Mouse (Mus musculus) gastrocnemius, adult 2 months (tissue): ENCODE measurements around the gene Eif4g3. TPM values are rescaled to one million over a fixed set of nuclear protein-coding genes. Genes with fewer than 3 reads are reported as not detected.
"Not testable (repeated sequence)": the region's sequence is repeated elsewhere in the genome, so short reads cannot be mapped to it uniquely, and the experiment has no call there.

Experiments used
- DNase-seq: peaks from one replicate; pipeline ENCODE4 v3.0.0; 2022
- H3K27ac ChIP-seq: fragments of 200-600 bp; 2 replicates; pipeline ENCODE4 v1.8.1; 2022; ENCODE audit warnings: mild to moderate bottlenecking
- H3K4me3 ChIP-seq: fragments of 200-600 bp; 2 replicates; pipeline ENCODE4 v1.8.1; 2022; ENCODE audit warnings: mild to moderate bottlenecking, moderate library complexity
- CTCF ChIP-seq: fragments of 200-600 bp; IDR thresholded peaks from 2 replicates; pipeline ENCODE4 v1.8.1; 2022; ENCODE audit warnings: antibody characterized with exemption, mild to moderate bottlenecking, moderate library complexity
- intact Hi-C: fragments of 180-260 bp; cut with DNase I; formaldehyde crosslinking; loops from one replicate; pipeline ENCODE4 v1.15.1; 2025
- total RNA-seq, 2 experiments: library from RNA; stranded (reverse); gene quantifications; 2 replicates each; pipeline ENCODE4 v1.2.3; 2021

Gene Eif4g3
- total RNA-seq, 2 experiments from 2014 or later, result 108 to 145 TPM

GRCm38 (mm10) chr4:138038365-138039274 lies 45.8 kb downstream of the Eif4g3 start:
- H3K4me3 ChIP-seq, result peak overlapping the region; percentile 2
- no peak for DNase-seq
- intact Hi-C loops, result loop anchor here (5.0 kb wide), 1 partner anchor 34 kb away; no protein-coding TSS in a partner anchor
- peak overlapping the region; percentile 90 for H3K27ac ChIP-seq
- no peak for TF ChIP-seq CTCF

- Histone ChIP-seq H3K4me3 (peak overlapping the region; percentile 2; the same call in 1 of the 2 replicates), H3K27ac (peak overlapping the region; percentile 90)
- peak; percentile 72 for DNase-seq
- intact Hi-C loops, result loop anchor here (5.0 kb wide), 1 partner anchor 33 kb away; no protein-coding TSS in a partner anchor
- no peak for TF ChIP-seq CTCF
These were observed 46.4 kb downstream of the Eif4g3 start for GRCm38 (mm10) chr4:138039275-138039651.

- intact Hi-C loops, result no loop called here
- peak overlapping the region; percentile 90; the same call in 1 of the 2 replicates for H3K27ac ChIP-seq
- peak; percentile 29; the same call in 1 of the 2 replicates for TF ChIP-seq CTCF
These were observed 47.8 kb downstream of the Eif4g3 start for GRCm38 (mm10) chr4:138040589-138040988.

GRCm38 (mm10) chr4:138041566-138042256 lies 48.9 kb downstream of the Eif4g3 start:
- H3K4me3 ChIP-seq, result peak overlapping the region; percentile 22; the same call in 1 of the 2 replicates
- intact Hi-C loops, result no loop called here
- no peak for DNase-seq

More at GRCm38 (mm10) chr4:138040589-138040988, 47.8 kb downstream of the Eif4g3 start:
- H3K4me3 ChIP-seq, result no peak overlapping the region
- DNase-seq, result no peak

GRCm38 (mm10) chr4:138042257-138042589 lies 49.4 kb downstream of the Eif4g3 start:
- no peak for TF ChIP-seq CTCF
- no peak for DNase-seq
- Histone ChIP-seq H3K4me3 (peak overlapping the region; percentile 22; the same call in 1 of the 2 replicates), H3K27ac (peak overlapping the region; percentile 90)
- intact Hi-C loops, result no loop called here

More at GRCm38 (mm10) chr4:138041566-138042256, 48.9 kb downstream of the Eif4g3 start:
- H3K27ac ChIP-seq, result peak overlapping the region; percentile 90
- no peak for TF ChIP-seq CTCF

- no peak for TF ChIP-seq CTCF
- intact Hi-C loops, result no loop called here
- Histone ChIP-seq H3K4me3 (no peak overlapping the region), H3K27ac (peak overlapping the region; percentile 90)
- no peak for DNase-seq
These were observed 49.8 kb downstream of the Eif4g3 start for GRCm38 (mm10) chr4:138042625-138043024.

GRCm38 (mm10) chr4:138044841-138045500 lies 52.1 kb downstream of the Eif4g3 start:
- intact Hi-C loops, result no loop called here
- TF ChIP-seq CTCF, result no peak
- Histone ChIP-seq H3K27ac (no peak overlapping the region), H3K4me3 (no peak overlapping the region)
- DNase-seq, result peak; percentile 20

- H3K4me3 ChIP-seq, result no peak overlapping the region
- peak; percentile 15 for DNase-seq
- intact Hi-C loops, result no loop called here
- peak; percentile 45; the same call in 1 of the 2 replicates for TF ChIP-seq CTCF
- H3K27ac ChIP-seq, result no peak overlapping the region
These were observed 53.0 kb downstream of the Eif4g3 start for GRCm38 (mm10) chr4:138045809-138046208.

- TF ChIP-seq CTCF, result no peak
- Histone ChIP-seq H3K27ac (no peak overlapping the region), H3K4me3 (no peak overlapping the region)
- DNase-seq, result no peak
- intact Hi-C loops, result no loop called here
These were observed 53.5 kb downstream of the Eif4g3 start for GRCm38 (mm10) chr4:138046371-138046770.

- DNase-seq, result peak; percentile 5
- intact Hi-C loops, result no loop called here
- Histone ChIP-seq H3K4me3 (no peak overlapping the region), H3K27ac (peak overlapping the region; percentile 2; the same call in 1 of the 2 replicates)
- TF ChIP-seq CTCF, result no peak
These were observed 56.7 kb downstream of the Eif4g3 start for GRCm38 (mm10) chr4:138049547-138049946.

- peak; percentile 11 for DNase-seq
- Histone ChIP-seq H3K27ac (no peak overlapping the region), H3K4me3 (no peak overlapping the region)
- TF ChIP-seq CTCF, result no peak
- intact Hi-C loops, result loop anchor here (5.0 kb wide), 1 partner anchor 56 kb away; no protein-coding TSS in a partner anchor
These were observed 58.7 kb downstream of the Eif4g3 start for GRCm38 (mm10) chr4:138051488-138051887.

GRCm38 (mm10) chr4:138056658-138057057 lies 63.8 kb downstream of the Eif4g3 start:
- peak overlapping the region; percentile 51; the same call in 1 of the 2 replicates for H3K27ac ChIP-seq
- DNase-seq, result peak; percentile 11
- TF ChIP-seq CTCF, result no peak
- intact Hi-C loops, result no loop called here
- H3K4me3 ChIP-seq, result no peak overlapping the region

GRCm38 (mm10) chr4:138057196-138057754 lies 64.5 kb downstream of the Eif4g3 start:
- H3K4me3 ChIP-seq, H3K27ac ChIP-seq, DNase-seq, intact Hi-C loops: not testable (repeated sequence)
